Mouse (Mus musculus) thymus, adult 2 months (tissue): ENCODE measurements around the gene Rpl12.

Source experiments
- CTCF ChIP-seq: fragments of 200-500 bp; IDR thresholded peaks from 2 replicates; pipeline ENCODE4 v1.5.1; 2012; ENCODE audit warnings: mild to moderate bottlenecking, control low read depth, low read length, moderate library complexity, borderline replicate concordance; ENCODE audit not compliant: control insufficient read depth, poor library complexity, insufficient read depth; ENCODE audit errors: extremely low read depth
- POLR2A ChIP-seq: fragments of 200-500 bp; IDR thresholded peaks from 2 replicates; pipeline ENCODE4 v1.6.1; 2012; ENCODE audit warnings: mild to moderate bottlenecking, low read length, control low read depth, moderate library complexity; ENCODE audit not compliant: control insufficient read depth, poor library complexity, insufficient read depth; ENCODE audit errors: extremely low read depth

DNA sequence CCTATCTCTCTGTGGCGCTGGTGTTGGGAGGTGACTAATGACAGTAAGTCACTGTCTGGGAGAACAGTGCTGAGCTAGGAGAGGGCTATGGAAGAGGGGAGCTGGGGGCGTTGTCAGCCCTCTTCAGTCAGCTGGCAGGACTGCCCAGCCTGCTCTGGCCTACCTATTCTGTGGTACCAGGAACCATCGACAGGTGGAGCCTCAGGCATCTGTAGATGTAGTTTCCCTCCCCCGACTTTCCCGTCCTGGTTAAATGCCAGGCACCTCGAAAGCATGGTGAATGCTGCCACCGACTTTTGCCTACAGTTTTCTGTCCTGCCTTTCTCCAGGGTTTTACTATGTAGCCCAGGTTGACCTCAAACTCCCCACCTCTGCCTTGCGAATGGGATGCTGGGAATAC is 4.0 kb upstream of the Rpl12 start:
- TF ChIP-seq CTCF, result no peak
- no peak for TF ChIP-seq POLR2A
